Mouse (Mus musculus): ENCODE measurements at regions not wholly inside any gene's neighbourhood (a gene's known extent, or its start where the extent isn't known, plus 50 kb on each side); places are given as distances from the start of the nearest gene placed in this dataset.
A peak's percentile ranks its signal among the peaks of the same experiment; 100 is the strongest.

GRCm38 (mm10) chr13:60364778-60365672 lies 187.9 kb upstream of the Gas1 start:
- no peak for DNase-seq (ENCODE audit: low spot score)

DNA sequence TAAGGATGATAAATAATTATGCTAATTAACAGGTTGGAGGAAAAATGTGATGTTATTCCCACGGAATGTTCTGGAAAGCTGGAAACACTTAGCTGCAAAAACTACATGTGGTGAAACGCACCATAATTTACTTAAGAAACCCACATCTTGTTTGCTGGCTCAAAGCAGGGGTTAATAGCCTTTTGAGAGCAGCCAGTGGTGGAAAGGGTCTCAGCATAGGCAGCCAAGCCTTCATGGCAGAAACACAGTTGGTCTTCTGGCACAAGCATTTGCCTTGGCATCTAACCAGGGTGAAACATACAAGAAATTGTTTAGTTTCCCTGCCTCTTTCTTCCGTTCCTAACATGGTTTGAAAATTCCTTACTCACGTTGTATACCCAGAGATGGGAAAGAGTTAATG lies 192.1 kb upstream of the Gas1 start:
- no peak for DNase-seq (ENCODE audit: low spot score)

DNA sequence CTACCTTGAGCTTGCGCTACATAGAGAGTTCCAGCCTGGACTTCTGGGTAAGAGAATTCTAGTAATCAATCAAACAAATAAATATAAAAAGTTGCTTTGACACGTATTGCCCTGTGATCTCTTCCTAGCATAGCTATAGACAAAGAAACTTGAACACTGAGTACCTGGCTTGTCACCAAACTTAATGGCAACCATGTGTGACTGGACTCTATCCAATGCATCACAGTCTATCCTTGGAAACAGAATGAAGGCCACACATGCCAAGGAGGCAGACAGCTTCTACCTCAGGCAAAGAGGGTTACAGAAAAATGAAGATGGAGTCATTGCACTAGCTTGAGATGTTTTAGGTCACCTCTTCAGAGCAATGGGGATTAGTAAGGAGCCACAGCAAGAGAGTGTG lies 194.5 kb upstream of the Gas1 start:
- no peak for DNase-seq (ENCODE audit: low spot score)

- DNase-seq (ENCODE audit: low spot score), result no peak
These were observed 199.5 kb upstream of the Gas1 start for GRCm38 (mm10) chr13:60376705-60377104.

GRCm38 (mm10) chr13:60382855-60383254 lies 205.7 kb upstream of the Gas1 start:
- no peak for DNase-seq (ENCODE audit: low spot score)

DNA sequence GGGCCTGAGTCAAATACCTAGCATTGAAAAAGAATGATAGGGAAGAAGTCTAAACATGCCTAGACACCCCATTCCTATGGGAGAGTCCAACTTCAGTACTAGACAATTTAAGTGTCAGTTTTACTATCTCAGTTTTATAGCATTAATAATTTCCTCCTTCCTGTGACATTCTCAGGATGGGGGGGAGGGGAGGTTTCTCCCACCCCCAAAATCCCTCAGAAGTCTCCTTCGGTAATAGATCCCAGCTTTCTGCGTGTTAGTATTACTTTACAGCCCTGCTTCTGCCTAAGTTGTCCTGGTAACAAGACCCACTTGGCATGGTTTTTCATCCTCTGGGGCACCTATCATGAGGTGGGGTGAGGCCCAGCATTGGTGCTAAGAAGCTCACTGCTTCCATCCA lies 202.9 kb upstream of the Dapk1 start:
- no peak for DNase-seq (ENCODE audit: low spot score)

- no peak for DNase-seq (ENCODE audit: low spot score)
These were observed 200.8 kb upstream of the Dapk1 start for GRCm38 (mm10) chr13:60400764-60401487.

DNA sequence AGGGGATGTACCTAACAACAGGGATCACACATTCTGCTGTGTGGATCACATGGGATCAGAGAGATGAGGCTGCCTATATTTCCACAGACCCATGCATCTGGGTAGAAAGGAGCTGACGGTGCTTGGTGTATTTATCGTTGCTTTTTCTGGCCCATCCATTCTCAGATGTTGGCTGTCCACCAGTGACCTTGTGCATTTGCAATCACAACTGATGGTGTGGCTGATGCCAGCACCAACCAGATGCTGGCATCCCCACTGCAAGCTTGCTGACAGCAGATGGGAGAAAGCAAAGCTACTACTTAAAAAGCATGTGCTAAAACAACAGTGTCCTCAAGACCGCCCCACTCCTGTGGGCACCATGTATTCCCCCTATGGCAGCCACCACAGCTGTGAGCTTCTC lies 198.3 kb upstream of the Dapk1 start:
- DNase-seq (ENCODE audit: low spot score), result no peak

DNA sequence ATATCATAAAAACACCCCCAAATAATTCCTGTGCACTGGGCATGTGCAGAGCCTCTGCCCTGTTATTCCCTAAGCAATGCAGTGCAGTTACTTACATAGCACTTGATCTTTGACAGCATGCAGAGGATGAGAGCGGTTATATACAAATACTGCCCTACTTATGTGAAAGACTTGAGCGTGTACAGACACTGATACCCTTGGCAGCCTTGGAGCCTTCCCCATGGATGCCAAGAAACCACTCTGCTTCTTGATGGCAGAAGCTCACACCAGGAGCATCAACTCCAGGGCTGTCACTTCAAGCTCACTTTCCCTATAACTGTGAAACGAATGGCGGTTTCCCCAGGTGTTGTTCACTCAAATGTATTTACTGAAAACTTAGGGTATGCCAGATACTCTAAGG lies 194.4 kb upstream of the Dapk1 start:
- DNase-seq (ENCODE audit: low spot score), result no peak

DNA sequence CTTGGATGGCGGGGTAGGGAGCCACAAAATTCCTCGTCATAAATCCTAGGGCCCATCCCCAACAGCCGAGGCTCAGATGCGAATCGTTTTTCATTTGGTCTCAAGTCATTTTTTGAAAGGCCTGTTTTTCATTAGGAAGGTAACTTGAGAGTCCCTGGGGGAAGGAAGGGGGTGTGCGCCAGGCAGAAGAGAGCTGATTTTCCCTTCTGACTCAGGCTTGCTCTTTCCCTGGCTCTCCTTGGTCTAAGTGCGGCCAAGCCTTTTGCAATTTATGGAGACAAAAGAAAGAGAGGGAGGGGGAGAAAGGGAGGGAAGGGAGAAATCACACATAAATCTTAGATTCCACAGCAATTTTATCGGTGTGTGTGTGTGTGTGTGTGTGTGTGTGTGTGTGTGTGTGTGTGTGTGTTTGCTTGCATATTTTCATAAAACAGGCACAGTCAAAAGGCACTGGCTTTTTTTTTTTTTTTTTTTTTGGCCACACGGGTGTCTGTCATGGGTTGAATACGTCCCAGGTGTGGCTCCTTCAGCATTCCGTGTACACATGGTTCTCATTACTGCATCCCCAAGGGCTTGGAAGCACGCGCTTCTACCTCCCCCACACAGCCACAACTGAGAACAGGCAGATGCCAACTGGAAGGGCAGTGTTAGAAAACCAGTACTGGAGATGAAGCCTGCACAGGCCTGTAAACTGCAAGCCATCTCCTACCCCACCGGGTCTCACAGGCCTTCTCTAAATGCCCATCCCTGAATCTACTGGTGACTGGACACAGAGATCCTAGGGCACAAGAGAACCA lies 191.8 kb upstream of the Dapk1 start:
- DNase-seq (ENCODE audit: low spot score), result peak; percentile 31

- DNase-seq (ENCODE audit: low spot score), result no peak
These were observed 185.7 kb upstream of the Dapk1 start for GRCm38 (mm10) chr13:60416024-60416423.

DNA sequence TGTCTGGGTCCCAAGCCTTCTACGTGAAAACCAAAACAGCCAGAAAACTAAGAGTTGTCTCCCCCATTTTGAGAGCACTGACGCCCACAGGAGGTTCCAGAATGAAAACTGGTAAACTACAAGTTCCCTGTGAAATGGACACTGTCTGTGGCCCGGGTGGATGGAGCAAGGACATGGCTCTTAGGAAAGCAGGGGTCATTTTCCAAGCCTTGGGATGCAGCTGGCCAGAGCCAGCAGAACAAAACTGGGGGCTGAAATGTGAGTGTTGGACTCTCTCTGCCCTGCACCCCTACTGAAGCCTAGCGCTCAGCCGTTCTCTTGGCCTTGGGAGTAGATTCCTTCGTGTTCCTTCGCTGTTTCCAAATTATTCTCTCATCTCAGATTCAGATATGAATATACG lies 184.7 kb upstream of the Dapk1 start:
- DNase-seq (ENCODE audit: low spot score), result no peak

DNA sequence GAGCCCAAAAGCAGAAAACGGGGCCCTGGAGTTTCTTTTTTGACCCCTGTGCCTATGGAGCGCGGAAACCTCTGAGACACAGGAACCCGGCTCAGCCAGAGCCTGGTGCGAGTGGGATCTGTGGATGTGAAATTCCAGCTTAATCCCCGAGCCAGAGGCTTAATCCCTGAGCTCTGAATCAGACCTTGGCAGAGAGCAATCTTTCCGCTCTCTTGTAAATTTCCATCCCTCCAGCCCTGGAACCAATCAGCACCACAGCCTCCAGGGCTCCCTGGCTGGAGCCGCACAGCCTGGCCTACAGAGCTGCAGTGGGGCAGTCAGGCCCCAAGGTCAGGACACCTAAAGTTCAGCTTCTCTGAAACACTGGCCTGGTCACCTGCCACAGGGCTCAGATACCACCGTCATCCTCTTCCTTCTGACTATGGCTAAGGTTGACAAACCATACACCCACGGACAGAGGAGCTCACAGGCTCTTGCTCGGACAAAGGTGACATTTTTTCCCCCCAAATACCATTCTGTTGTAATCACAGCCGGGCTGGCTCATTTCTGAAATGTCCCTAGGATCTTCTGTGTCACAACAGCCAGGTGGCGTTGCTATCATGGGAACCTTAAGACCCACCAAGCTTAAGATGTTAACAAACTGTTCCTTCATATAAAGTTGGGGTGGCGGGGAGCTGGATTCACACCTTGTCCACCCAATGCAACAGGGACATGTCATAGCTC lies 184.2 kb upstream of the Dapk1 start:
- DNase-seq (ENCODE audit: low spot score), result no peak

DNA sequence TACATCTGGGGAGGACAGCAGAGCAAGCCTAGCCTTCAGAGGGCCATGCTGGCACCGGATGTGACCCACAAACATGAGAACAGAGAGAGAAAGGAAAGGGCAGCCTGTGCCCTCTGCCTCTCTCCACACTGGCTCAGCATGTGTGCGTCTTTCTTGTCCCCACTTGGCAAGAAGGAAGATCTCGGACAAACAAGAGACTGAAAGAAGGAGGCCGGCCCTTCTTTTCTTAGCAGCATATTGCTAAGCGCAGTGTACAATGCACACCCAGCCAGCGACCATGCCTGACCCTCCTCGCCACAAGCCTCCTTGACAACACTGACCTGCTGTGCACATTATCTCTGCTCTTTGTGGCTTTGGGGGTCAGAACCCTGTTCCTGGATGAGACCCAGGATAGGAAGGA lies 181.4 kb upstream of the Dapk1 start:
- DNase-seq (ENCODE audit: low spot score), result no peak

GRCm38 (mm10) chr13:60420842-60421696 lies 180.7 kb upstream of the Dapk1 start:
- DNase-seq (ENCODE audit: low spot score), result no peak

DNA sequence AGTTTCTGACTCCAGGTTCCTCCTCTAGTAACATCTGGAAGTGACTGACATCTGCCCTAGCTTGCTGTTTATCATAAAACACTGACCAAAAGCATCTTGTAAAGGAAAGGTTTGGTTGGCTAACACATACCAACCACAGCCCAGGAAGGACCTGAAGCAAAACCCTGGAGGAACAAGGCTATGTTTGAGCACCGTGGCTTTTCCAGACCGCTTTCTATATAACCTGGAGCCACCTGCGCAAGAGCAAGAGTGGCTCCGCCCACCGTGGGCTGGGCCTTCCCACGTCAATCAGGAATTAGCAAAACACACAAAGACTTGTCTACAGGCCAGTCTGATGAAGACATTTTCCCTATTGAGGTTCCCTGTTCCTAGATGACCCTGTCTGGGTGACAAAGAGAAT lies 177.5 kb upstream of the Dapk1 start:
- no peak for DNase-seq (ENCODE audit: low spot score)

- no peak for DNase-seq (ENCODE audit: low spot score)
These were observed 176.6 kb upstream of the Dapk1 start for GRCm38 (mm10) chr13:60425140-60425539.

DNA sequence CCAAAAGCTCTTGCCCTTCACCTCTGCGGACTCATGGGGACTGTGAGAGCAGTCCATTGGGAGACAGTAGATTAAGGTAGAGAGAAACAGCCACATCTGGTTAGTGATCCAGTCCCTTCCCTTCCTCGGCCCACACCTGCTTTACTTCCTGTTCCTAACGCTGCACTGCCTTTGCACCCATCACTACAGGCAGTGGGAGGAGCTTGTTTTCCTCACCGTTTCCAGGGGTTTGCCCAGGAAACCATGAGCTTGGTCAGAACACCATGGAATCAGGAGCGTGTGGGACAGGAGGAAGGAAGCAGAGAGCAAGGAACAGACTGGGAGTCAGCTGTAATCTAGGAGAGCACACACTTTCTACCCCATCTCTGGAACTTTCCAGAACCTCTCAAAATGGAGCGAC lies 176.2 kb upstream of the Dapk1 start:
- DNase-seq (ENCODE audit: low spot score), result no peak

DNA sequence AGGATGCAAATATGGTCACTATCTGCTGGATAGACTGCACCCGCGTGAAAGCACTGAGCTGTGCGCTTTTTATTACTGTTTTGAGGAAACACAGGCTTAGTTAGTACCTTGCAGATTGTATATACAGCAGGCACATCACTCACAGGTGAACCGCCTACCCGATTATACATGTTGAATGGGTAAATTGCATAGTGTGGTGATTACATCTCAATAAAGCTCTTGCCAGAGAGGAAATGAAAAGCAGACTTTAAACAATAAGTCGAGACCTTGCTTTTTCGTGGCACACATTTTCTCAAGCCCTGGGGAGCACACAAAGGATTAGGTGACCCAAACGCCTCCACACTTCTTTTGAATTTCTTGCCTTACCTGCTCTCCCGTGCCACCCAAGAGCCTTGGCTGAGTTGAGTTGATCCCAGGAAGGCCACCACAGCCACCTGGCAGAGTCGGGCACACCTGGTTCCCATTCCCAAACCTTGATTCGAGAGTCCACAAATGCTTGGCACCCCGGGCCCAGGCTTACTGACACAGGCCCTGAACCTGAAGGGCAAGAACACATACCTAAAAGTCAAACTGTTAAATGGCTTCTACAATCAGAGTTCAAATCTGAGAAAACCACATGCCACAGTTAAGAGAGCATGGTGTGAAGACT lies 175.4 kb upstream of the Dapk1 start:
- no peak for DNase-seq (ENCODE audit: low spot score)

GRCm38 (mm10) chr13:60427077-60427476 lies 174.7 kb upstream of the Dapk1 start:
- DNase-seq (ENCODE audit: low spot score), result no peak
